Mouse (Mus musculus) CH12.LX (cell line): ENCODE data around the gene Apln.

ENCODE experiments used
- CHD2 ChIP-seq: IDR thresholded peaks from 2 replicates; pipeline ENCODE4 v1.6.1; 2011; ENCODE audit warnings: low read length, improper control_type of control experiment
- CTCF ChIP-seq, 2 experiments: IDR thresholded peaks in 1 of 2; conservative IDR thresholded peaks in 1 of 2; 2 replicates each; pipeline ENCODE4 v1.5.1; 2011 to 2012; ENCODE audit warnings: low read depth in 2 of 2, low read length in 2 of 2, improper control_type of control experiment in 1 of 2, inconsistent platforms in 1 of 2, mild to moderate bottlenecking in 1 of 2, moderate library complexity in 1 of 2
- EP300 ChIP-seq: IDR thresholded peaks from 2 replicates; pipeline ENCODE4 v1.6.1; 2011; ENCODE audit warnings: low read length, improper control_type of control experiment
- NELFE ChIP-seq: IDR thresholded peaks from 2 replicates; pipeline ENCODE4 v1.6.1; 2011; ENCODE audit warnings: low read depth, low read length, improper control_type of control experiment
- POLR2A ChIP-seq: IDR thresholded peaks from 2 replicates; pipeline ENCODE4 v1.6.1; 2011; ENCODE audit warnings: low read depth, mild to moderate bottlenecking, improper control_type of control experiment, low read length
- SMC3 ChIP-seq: IDR thresholded peaks from 2 replicates; pipeline ENCODE4 v1.6.1; 2011; ENCODE audit warnings: low read depth, low read length, improper control_type of control experiment
- TBP ChIP-seq: conservative IDR thresholded peaks from 2 replicates; pipeline ENCODE4 v1.6.1; 2011; ENCODE audit warnings: low read depth, low read length, improper control_type of control experiment
- UBTF ChIP-seq: IDR thresholded peaks from 2 replicates; pipeline ENCODE4 v1.6.1; 2012; ENCODE audit warnings: low read depth, mild to moderate bottlenecking, inconsistent platforms, low read length, improper control_type of control experiment, moderate library complexity
- ZKSCAN1 ChIP-seq: IDR thresholded peaks from 2 replicates; pipeline ENCODE4 v1.6.1; 2012; ENCODE audit warnings: low read depth, inconsistent platforms, low read length, improper control_type of control experiment, borderline replicate concordance

DNA sequence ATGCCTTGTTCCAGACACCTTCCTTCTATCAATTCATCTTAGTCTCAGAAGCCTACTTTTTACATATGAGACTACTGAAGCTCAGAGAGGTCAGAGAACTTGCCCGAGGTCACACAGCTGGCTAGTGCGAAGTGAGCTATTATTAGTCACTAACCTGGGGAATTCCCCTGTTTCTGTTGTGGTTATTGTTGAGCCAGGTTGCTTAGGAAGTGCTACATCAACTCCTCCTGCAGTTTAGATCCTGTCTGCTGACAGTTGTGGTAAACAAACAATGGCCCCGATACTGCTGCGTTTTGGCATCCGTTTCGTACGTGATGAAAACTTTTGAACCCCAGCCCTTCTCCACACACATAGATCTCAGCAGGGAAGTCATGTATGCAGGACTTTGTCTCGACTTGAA, 36.2 kb downstream of the Apln start:
- TF ChIP-seq POLR2A (no peak), CTCF (conservative IDR thresholded peaks at IDR 0.05 in 1 of 2, IDR thresholded peaks at IDR 0.05 in 1 of 2; ENCODE audit: low read depth in 2 of 2, low read length in 2 of 2) (no peak), CHD2 (no peak), UBTF (no peak), EP300 (no peak), NELFE (no peak), ZKSCAN1 (no peak), SMC3 (no peak), TBP (no peak)
